Mouse (Mus musculus) monocyte, adult 2 months (primary cell): ENCODE measurements around the gene Gm20379.
A peak's percentile ranks its signal among the peaks of the same experiment; 100 is the strongest.

Experiments
- DNase-seq, 2 experiments: peaks; one replicate each; pipeline ENCODE4 v3.0.0; 2022; ENCODE audit warnings: low spot score in 2 of 2, low read depth in 1 of 2

Gene Gm20379

DNA sequence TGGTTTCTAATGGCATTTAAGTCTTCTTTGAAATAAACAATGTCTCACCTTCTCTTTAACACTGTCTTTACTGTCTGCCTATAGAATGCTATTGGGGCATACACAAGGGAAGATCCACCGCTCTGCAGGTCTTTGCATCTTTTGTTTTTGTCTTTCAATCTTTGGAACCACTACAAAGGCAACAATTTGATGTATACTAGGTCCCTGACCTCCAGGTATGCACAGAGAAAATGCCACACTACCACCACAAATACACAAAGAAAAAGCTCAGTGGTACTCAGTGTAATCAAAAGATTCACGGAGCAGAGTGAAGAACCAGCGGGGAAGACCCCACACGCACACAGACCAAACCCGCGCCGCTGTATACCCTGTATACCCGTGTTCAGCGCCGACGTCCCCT, at the start of gene Gm20379:
Gene Gm20379, plus strand, starts transcription at position 301 of the 400 bp plus-strand sequence.
- DNase-seq, result no peak

DNA sequence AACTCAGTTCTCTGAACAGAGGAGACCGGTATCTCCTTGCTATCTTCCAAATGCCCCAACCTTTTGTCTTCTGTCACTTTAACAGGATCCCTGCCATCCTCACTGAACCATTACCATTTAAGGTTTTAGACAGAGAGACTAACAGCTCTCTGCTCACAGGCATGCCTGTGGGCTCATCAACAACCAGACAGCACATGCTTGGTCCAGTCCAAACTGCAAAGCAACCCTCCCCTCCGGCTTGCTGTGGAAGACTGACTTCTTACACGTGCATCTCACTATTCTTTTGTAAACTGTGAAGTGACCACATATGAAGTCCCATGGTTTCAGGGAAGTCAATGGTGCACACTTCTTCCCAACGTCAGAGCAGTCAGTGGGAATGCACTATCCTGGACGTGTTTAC, 44.5 kb upstream of the Gm20379 start:
- DNase-seq, result no peak

DNA sequence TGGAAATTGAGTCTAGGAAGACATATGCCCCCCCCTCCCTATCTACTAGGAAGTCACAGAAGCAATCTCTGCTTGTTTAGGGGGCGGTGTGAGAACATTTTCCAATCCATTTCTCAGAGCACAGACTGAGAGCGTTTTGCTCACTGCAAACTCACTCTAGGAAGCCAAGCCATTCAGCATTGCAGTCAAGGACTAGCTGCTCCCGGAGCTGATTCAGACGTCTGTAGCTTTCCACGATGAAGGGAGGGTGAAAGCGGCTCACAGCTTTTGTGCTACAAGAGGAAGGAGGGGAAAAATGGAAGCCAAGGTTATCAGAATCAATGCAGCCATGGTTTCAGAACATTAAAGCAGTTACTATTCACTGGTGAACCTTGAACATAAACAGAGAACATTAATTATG, 42.2 kb upstream of the Gm20379 start:
- DNase-seq, result no peak

DNA sequence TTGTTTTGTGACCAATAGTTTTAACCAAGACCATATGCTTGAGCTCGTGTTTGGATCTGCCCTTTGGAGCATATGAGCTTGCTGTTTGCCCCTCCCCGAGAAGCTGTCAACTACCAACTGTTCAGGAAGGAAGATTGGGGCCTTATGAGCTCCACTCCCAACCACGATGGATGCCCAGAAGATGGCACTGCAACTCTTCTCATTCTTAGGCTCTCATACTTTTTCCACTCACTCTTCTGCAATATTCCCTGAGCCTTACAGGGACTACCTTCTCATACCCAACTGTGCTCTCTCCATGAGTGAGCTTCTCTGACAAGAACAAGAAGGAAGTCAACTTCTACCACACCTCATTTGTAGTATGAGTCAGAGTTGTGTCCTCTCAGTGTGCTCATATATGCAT, 38.7 kb upstream of the Gm20379 start:
- DNase-seq, result no peak

DNA sequence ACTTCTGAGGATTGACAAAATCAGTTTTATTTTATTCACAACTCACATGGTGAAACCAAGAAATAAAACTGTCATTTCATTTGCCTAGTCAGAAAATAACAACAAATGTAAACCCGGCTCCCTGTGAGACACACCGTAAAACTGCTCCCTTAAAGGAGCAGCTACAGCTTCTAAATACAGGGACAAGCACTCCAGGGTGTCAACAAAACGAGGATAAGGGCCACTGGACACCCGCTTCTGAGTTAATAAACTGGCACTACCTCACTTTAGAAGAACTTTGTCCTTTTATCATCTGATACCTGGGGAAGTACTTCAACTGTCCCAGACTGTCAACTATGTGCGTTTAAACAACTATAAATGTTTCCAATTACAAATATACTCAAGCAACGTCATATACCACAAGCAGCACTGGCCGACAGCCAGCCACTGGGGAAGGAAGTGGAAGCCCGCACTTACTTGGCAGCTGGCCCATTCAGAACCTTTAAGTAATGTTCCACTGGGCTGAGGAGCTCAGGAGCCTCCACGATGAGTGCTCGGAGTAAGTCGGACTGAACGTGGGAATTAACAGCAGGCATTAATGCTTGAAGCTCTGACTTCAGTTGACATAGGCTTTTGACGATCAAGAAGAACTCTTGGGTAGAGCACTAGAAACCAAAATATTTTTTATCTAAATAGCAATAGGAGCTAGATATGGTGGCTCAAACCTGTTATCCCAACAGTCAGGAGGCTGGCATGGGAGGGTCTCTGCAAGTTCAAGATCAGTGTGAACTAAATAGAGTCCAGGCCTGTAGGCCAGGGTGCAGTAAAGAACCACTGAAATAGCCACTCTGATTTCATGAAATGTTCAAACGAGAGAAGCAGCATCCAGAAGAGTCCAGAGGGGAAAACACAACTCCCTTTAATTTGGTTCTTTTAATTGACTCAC, 31.2 kb upstream of the Gm20379 start:
- DNase-seq, result peak in 1 of 2 experiments; percentile 15

DNA sequence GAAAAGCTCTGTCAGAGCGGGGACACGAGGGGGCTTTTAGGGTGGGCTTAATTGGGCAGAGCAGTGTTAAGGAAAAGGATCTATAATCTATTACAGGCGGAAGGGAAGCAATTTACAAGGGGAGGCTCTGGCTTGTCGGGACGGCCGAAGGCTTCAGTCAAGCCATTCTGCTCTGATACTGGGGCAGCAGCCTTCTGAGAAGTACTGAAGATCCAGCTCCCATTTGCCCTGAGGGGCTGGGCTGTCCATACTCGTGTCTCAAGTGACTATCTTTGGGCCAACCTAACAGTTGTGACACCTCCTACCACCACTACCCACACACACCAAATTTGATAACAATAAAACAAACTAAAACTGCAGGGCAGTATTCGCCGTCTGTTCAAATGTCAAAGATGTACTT, 30.5 kb upstream of the Gm20379 start:
- DNase-seq, result no peak

DNA sequence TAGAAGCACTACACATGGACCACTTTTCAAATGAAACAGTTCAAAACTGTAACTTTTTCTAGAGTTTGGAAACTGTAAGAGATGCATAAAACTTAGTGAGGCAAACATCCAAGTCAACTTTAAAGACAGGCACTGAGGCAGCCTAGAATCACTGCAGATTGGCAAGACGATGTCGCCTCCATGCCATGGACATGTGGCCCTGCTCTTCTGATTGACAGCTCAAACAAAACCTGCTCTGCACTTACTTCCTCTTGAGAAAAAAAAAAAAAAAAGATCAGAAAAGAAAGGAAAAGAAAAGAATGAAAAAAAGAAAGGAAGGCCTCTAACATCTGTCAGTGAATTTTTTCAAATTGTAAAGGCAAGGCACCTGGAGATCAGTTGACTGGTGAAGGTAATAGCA, 28.8 kb upstream of the Gm20379 start:
- DNase-seq, result no peak

DNA sequence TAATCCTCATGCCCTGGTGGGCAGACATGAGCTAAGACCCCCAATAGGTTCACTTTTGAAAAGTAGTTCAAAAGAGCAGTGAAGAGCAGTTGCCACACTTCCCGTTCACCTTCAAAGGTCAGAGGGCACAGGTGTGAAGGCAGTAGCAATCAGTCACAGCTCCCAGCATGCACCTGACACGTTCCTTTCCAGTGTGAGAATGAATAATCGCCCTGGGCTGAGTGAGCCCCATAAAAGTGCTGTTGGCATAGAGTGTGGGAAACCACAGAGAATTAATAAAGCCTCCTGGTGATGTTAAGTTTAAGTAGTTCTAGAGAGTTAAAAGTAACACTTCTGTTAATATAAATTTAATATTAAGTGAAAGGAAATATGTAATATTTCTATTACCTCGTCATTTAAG, 14.2 kb upstream of the Gm20379 start:
- no peak for DNase-seq

DNA sequence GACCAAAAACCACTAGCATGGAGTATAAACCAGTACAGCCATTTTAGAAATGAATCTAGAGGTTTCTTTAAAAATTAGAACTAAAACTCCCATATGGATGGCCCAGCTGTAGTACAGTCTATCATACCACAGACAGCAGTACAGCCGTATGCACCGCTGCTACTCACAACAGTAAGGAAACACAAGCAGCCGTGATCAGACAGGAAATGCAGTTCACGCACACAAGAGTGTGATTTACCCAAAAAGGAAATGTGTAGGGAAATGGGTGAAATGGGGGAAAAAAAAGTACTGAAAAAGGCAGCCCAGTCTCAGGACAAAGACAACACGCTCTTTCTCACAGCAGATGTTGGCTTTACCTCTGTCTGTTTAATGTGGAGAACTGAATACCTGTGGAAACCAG, 11.9 kb upstream of the Gm20379 start:
- DNase-seq, result no peak

DNA sequence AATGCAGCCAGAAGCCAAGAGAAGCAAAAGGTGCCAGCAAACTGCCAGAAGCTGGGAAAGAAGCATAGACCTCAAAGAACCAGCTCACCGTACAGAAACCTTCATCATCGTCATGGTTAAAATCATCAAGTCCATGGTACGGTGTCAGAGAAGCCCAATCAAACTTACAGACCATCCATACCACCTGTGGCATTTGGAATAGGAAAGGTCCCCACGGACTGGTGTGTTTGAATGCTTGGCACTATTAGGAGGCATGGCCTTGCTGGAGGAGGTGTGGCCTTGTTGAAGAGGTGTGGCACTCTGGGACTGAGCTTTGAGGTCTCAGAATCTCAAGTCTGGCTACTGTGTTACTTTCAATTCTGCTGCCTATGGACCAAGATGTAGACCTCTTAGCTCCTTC, 9.3 kb upstream of the Gm20379 start:
- no peak for DNase-seq

DNA sequence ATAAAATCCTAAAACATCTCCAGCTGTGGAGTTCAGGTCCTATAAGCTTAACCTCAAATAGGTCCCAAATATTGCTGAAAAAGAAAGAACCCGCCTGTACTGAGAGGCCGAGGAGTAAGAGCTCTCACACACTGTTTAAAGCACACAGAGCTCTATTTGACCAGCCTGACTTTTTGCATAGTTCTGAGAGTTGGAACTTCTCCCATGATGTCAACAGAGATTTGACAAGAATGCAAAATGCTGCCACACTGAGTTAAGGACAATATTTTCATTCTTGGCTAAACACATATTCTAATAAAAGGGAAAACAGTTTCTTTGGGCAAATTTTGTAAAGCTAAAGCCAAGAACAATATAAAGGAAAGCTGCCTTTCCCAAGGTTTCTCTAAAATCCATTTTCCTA, 8.8 kb upstream of the Gm20379 start:
- no peak for DNase-seq

DNA sequence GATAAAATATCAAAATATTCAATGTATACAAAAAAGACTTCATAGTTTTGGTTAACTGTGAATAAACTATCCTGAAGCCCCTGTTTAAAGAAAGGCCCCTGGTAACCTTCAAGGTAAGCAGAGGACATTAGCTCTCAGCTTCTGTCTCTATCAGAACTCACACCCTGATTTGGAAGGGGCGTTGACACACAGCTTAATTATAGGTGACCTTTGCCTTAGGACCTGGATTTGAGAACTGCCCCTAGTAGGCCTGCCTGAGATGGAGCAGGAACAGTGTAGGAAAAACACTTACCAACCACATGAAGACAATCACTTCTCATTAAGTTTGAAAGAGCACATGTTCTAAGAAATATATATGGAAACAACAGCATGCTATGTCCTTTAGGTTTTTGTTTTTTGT, 6.3 kb upstream of the Gm20379 start:
- no peak for DNase-seq

DNA sequence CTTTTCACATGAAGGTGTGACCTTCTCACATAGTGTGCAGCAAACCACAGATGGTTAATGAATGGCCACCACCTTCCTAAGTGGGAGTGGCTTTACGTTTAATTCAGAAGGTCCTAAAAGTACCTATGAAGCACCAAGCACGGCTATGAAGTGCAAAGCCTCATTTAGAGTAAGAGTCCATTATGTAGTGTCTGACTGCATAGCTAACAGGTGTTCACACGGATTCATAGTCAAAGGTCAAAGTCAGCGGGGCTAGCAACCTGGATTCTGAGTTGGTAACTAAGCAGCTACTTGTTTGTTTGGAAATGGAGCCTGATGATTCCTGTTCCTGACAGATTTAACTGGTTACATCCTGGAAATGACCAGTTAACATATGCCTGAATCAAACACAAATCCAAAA, 4.0 kb upstream of the Gm20379 start:
- no peak for DNase-seq

DNA sequence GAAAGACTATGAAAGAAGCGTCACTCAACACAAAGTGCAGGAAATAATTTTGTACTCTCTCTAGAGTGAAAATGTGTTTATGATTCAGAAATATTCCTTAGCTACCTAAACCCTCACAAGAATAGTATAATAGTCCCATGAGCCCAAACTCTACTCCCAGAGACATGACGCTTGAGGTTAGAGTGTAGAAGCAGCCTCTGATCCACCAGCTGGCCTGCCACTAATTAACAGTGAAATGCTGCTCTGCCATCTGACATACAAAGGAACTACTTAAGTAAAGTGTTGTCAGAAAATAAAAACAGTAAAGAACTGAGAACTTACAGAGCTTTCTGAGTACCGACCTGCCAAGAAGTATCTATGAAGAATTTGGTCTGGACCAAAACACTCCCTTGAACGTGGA, 3.3 kb upstream of the Gm20379 start:
- DNase-seq, result no peak

DNA sequence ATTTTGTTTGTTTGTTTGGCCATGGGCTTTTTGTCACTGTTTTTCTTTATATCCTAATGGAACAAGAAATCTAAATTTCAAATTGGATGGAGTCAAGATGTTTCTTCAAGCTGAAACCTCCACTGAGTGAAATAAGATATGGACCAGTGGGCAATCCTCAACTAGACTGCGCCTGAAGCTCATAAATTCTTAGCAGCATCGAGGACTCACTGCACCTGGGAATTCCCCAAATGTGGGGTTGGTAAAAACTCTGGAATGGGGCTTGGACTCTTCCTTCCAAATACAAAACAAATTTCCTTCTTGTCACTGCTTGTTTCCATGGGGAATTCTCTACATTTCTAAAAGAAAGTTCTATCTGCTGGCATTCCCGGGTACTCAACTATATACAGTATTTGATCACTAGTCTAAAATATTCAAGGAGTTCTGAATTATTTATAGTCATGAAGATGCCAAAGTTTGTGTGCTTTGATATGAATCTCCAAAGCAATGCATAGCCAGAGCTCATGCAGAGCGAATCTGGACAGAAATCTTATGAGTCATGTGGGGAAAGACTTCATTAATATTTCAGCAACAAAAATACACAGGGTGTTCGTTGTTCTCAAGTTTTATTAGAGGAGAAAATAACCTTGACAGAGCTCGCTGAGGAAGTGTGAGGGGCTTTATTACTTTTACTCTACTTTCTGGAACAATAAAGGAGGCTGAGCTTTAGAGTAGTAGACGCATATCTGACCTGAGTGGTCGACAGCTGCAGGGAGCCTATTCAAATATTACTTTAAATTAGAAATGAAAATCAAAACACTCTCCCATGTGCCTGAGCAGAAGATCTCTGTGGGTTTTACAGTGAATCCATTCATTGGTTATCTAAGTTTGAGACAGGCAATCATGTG, 2.5 kb upstream of the Gm20379 start:
- no peak for DNase-seq

DNA sequence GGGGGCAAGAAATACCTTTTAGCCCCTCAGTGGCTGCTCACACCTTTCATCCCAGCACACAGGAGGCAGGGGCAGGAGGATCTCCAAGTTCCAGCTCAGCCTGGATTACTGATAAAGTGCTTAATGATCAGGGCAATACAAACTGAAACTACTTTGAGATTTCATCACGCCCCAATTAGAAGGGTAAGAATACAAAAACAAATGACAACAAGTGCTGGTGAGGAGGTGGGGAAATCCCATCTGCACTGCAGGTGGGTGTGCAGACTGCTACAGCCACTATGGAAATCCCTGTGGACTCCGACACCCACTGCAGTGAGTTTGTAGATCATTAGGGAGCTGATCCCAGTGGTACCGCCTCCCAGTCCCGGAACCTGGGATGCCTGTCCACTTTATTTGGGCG, 1.5 kb upstream of the Gm20379 start:
- no peak for DNase-seq

DNA sequence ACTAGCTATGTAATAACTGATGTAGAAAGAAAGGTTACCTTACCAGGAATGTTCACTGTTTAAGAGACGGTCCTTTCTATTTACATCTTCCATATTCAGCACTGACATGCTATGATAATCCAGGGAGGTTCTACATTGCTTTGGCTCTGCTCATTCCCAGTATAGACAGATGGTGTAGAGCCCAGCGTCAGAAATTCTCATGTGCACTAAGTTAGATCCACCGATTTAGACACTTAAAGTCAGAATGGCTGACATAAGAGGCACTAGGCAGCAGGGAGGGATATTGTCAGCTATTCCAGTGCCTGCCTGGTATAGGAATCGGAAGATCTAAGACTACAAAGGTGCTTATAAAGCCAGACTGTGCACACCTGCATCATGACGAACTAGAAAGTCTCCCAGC, 8.8 kb downstream of the Gm20379 start:
- DNase-seq, result no peak

DNA sequence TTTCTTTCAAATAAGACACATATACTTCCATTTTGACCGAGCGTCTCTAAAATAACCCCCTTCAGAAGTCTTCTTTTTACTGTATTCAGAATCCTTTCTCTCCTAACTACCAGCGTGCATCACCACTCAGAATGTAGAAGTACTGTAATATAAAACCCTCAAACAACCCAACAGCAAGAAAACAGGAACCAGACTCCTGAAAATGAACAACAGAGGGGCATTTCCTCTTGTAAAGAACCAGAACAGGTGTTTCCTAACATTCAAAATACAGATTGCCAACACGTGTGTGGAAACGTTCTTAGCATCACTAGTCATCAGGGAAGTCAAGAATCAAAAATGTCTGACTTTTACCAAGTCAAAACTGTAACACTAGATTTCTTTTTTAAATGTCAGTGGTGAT, 15.0 kb downstream of the Gm20379 start:
- no peak for DNase-seq

DNA sequence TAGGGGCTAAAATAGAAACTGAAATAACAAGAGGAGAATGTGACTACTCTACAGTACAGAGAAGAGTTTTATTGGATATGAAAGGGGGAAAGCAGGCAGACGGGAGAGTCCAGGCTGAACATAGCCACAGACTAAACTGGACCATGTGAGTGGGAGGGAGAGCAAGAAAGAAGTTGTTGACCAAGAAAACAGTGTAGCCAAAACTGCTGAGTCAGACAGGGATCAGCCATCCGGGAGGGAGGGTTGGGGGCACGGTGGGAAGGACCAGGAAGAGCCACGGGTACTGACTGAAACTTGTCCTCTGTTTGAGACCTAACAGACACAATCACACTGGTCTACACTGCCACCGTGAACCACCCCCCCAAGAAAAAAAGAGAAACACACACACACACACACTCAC, 20.2 kb downstream of the Gm20379 start:
- DNase-seq, result no peak

DNA sequence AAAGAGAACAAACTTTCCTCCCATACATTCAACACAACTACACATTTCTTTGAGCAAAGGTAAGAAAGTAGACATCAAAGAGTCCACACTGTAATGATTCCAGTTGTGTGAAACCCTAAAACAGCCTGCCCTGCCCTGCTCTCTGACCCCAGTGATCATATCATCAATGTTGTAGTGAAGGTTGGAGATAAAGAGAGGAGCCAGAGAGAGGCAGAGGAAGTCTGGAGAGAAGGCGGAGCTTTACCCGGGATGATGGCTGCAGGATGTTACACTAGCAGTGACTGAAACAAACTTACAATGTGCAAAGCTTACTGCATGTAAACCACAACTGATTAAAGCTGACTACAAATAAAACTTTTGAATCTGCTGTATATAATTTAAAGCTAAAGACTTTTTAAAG, 22.2 kb downstream of the Gm20379 start:
- DNase-seq, result no peak

DNA sequence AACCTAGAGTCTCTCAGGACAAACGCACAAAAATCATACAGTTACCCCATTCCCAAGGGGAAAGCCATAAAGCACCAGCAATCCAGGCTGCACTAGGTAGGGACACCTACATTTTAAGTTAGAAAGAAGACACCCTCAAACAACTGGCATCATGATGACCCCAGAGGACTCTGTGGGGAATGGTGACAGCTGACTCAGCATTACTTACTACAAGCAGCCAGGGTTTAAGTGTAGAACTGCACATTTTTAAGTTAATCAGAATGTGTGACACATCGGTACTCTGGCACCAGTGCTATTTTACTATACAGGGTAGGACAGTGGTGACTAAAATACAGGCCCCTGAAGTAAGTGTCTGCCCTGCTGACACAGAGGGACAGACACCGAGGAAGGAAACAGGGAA, 24.8 kb downstream of the Gm20379 start:
- DNase-seq, result no peak
